Comparison of ENCODE assay signal across 9 mouse cellular contexts in genomic region chr8:109535140-109535990, GRCm38 (mm10). TPM values are rescaled to one million over a fixed set of nuclear protein-coding genes. Genes with fewer than 3 reads are reported as not detected.
DNase-seq lines count a peak whose midpoint lies in the region; ATAC-seq and TF ChIP-seq lines count a peak whose summit lies in the region.
"Had no signal": no experiment of that assay in that cellular context is flagged by ENCODE, and none has a peak within 500 bp of the region (broad histone marks: within the 10 kb centered on the region; RNA-seq: fewer than 3 reads in every experiment).

No protein-coding gene starts in this region.

- peak; percentile 76 for DNase-seq in 416B (ENCODE audit: low read depth)
- DNase-seq in embryo, embryonic 10 days (ENCODE audit: low spot score), result peak; percentile 52
- DNase-seq in limb, embryonic 14.5 days (ENCODE audit: low spot score), result peak; percentile 20
- peak; percentile 49 to 81 for DNase-seq in spleen, postnatal 4 days (ENCODE audit: low spot score in 2 of 2)

- no peak for TF ChIP-seq POLR2A in ES-Bruce4 (IDR thresholded peaks at IDR 0.05; ENCODE audit: insufficient read depth, low read length)
- TF ChIP-seq POLR2A in limb, embryonic 14.5 days (IDR thresholded peaks at IDR 0.05; ENCODE audit: borderline replicate concordance, extremely low read depth, insufficient read depth, insufficient read length), result no peak

- TF ChIP-seq CTCF in intestine, postnatal 0 days (IDR thresholded peaks at IDR 0.05; ENCODE audit: low read depth), result peak; percentile 67
- peak; percentile 41 for TF ChIP-seq CTCF in ES-Bruce4 (IDR thresholded peaks at IDR 0.05; ENCODE audit: low read depth, low read length)

- H3K27ac ChIP-seq in intestine, postnatal 0 days (ENCODE audit: low read depth, low read length), result no peak overlapping the region
- H3K27ac ChIP-seq in intestine, embryonic 16.5 days (ENCODE audit: low read length), result no peak overlapping the region
- no peak overlapping the region for H3K27ac ChIP-seq in ES-Bruce4 (ENCODE audit: insufficient read depth, low read length)
- no peak overlapping the region for H3K27ac ChIP-seq in limb, embryonic 14.5 days (replicated peaks; ENCODE audit: low read depth, low read length)

- no peak overlapping the region for H3K4me3 ChIP-seq in intestine, postnatal 0 days (ENCODE audit: low read depth, low read length)
- H3K4me3 ChIP-seq in intestine, embryonic 16.5 days (ENCODE audit: low read length), result no peak overlapping the region
- H3K4me3 ChIP-seq in ES-Bruce4 (ENCODE audit: low read depth, low read length), result peak overlapping the region; percentile 1
- H3K4me3 ChIP-seq in limb, embryonic 14.5 days (replicated peaks; ENCODE audit: low read length), result no peak overlapping the region
- H3K4me3 ChIP-seq: erythroblast, embryonic 14.5 days had no signal

- ATAC-seq in intestine, postnatal 0 days, result no peak
- ATAC-seq in intestine, embryonic 16.5 days, result no peak
- ATAC-seq in limb, embryonic 14.5 days (ENCODE audit: low FRiP score, low read depth), result no peak

- no peaks in the 10 kb centered on the region for H3K36me3 ChIP-seq in intestine, postnatal 0 days (ENCODE audit: control insufficient read depth, insufficient read depth)
- no peaks in the 10 kb centered on the region for H3K36me3 ChIP-seq in intestine, embryonic 16.5 days (ENCODE audit: control insufficient read depth, insufficient read depth, low read length)
- H3K36me3 ChIP-seq in ES-Bruce4 (ENCODE audit: control insufficient read depth, insufficient read depth, low read length, poor library complexity, severe bottlenecking), result no peaks in the 10 kb centered on the region
- no peaks in the 10 kb centered on the region for H3K36me3 ChIP-seq in limb, embryonic 14.5 days (ENCODE audit: control insufficient read depth, insufficient read depth, low read length)

- H3K27me3 ChIP-seq in intestine, postnatal 0 days (replicated peaks; ENCODE audit: control insufficient read depth, insufficient read depth, low read length), result no peaks in the 10 kb centered on the region
- no peaks in the 10 kb centered on the region for H3K27me3 ChIP-seq in intestine, embryonic 16.5 days (replicated peaks; ENCODE audit: control insufficient read depth, insufficient read depth, low read length)
- H3K27me3 ChIP-seq in ES-Bruce4 (ENCODE audit: control insufficient read depth, insufficient read depth, low read length, poor library complexity, severe bottlenecking), result no peaks in the 10 kb centered on the region
- H3K27me3 ChIP-seq in limb, embryonic 14.5 days (ENCODE audit: control insufficient read depth, insufficient read depth, low read length), result no peaks in the 10 kb centered on the region

- WGBS in intestine, postnatal 0 days, result 83% methylated on average over 19 of the region's 19 CpGs
- 86% methylated on average over 19 of the region's 19 CpGs for WGBS in intestine, embryonic 16.5 days
- 86% methylated on average over 19 of the region's 19 CpGs for WGBS in limb, embryonic 14.5 days

- H3K4me2 ChIP-seq in intestine, postnatal 0 days (replicated peaks; ENCODE audit: low read depth), result no peak overlapping the region
- no peak overlapping the region for H3K4me2 ChIP-seq in intestine, embryonic 16.5 days (ENCODE audit: low read depth, low read length)
- no peak overlapping the region for H3K4me2 ChIP-seq in limb, embryonic 14.5 days (replicated peaks; ENCODE audit: low read depth, low read length, severe bottlenecking)

- H3K9me3 ChIP-seq in intestine, postnatal 0 days (ENCODE audit: control insufficient read depth), result no peaks in the 10 kb centered on the region
- no peaks in the 10 kb centered on the region for H3K9me3 ChIP-seq in intestine, embryonic 16.5 days (ENCODE audit: control insufficient read depth, low read length)
- H3K9me3 ChIP-seq in ES-Bruce4 (replicated peaks; ENCODE audit: control insufficient read depth, insufficient read depth, low read length, poor library complexity, severe bottlenecking), result no peaks in the 10 kb centered on the region
- H3K9me3 ChIP-seq in limb, embryonic 14.5 days (ENCODE audit: control insufficient read depth, low read length), result no peaks in the 10 kb centered on the region

- TF ChIP-seq EP300 in ES-Bruce4 (IDR thresholded peaks at IDR 0.05; ENCODE audit: insufficient read depth, low read depth, low read length), result no peak

- H3K9ac ChIP-seq in intestine, postnatal 0 days (ENCODE audit: low read depth, low read length), result no peak overlapping the region
- H3K9ac ChIP-seq in intestine, embryonic 16.5 days (ENCODE audit: low read depth, low read length), result no peak overlapping the region
- H3K9ac ChIP-seq in ES-Bruce4 (ENCODE audit: low read depth, poor library complexity, severe bottlenecking), result peak overlapping the region; percentile 13; the same call in 1 of the 2 replicates
- H3K9ac ChIP-seq in limb, embryonic 14.5 days (ENCODE audit: low read depth, low read length, severe bottlenecking), result no peak overlapping the region

- H3K4me1 ChIP-seq in intestine, postnatal 0 days (replicated peaks; ENCODE audit: control insufficient read depth, insufficient read depth, low read length), result no peaks in the 10 kb centered on the region
- H3K4me1 ChIP-seq in intestine, embryonic 16.5 days (ENCODE audit: control insufficient read depth, insufficient read depth, low read length), result no peaks in the 10 kb centered on the region
- no peaks in the 10 kb centered on the region for H3K4me1 ChIP-seq in ES-Bruce4 (ENCODE audit: control insufficient read depth, insufficient read depth, low read length)
- H3K4me1 ChIP-seq in limb, embryonic 14.5 days (ENCODE audit: control insufficient read depth, insufficient read depth, low read length), result no peaks in the 10 kb centered on the region

RNA-seq across cellular contexts. Expression of gene Dhx38, which starts 30.3 kb away (rescaled TPM):
- polyA plus RNA-seq in intestine, postnatal 0 days (2015; fragmentation: Nextera tagmentation; extraction: Ambion mirVana), result 7.8 and 8.9 TPM in 2 replicates
- polyA plus RNA-seq in intestine, embryonic 16.5 days (2015; fragmentation: Nextera tagmentation; extraction: Ambion mirVana), result 19.9 and 21.2 TPM in 2 replicates
- 32.5 and 36.3 TPM in 2 replicates for polyA plus RNA-seq in ES-Bruce4 (2011; ENCODE audit: insufficient read depth, insufficient read length, low read depth, missing spikeins)
- 27.4 and 27.8 TPM in 2 replicates for polyA plus RNA-seq in limb, embryonic 14.5 days (2012; rRNA removed)
- 20.0 and 23.3 TPM in 2 replicates for polyA plus RNA-seq in limb, embryonic 14.5 days (2014; fragmentation: Nextera tagmentation; extraction: Ambion mirVana)

RNA-seq across cellular contexts. Expression of gene Txnl4b, which starts 30.3 kb away (rescaled TPM):
- 13.9 and 17.0 TPM in 2 replicates for polyA plus RNA-seq in intestine, postnatal 0 days (2015; fragmentation: Nextera tagmentation; extraction: Ambion mirVana)
- 21.4 and 22.4 TPM in 2 replicates for polyA plus RNA-seq in intestine, embryonic 16.5 days (2015; fragmentation: Nextera tagmentation; extraction: Ambion mirVana)
- 7.5 and 10.5 TPM in 2 replicates for polyA plus RNA-seq in ES-Bruce4 (2011; ENCODE audit: insufficient read depth, insufficient read length, low read depth, missing spikeins)
- 5.7 and 6.0 TPM in 2 replicates for polyA plus RNA-seq in limb, embryonic 14.5 days (2012; rRNA removed)
- 23.6 and 25.1 TPM in 2 replicates for polyA plus RNA-seq in limb, embryonic 14.5 days (2014; fragmentation: Nextera tagmentation; extraction: Ambion mirVana)

RNA-seq across cellular contexts. Expression of gene Pmfbp1, which starts 41.5 kb away (rescaled TPM):
- not detected in 2 replicates for polyA plus RNA-seq in intestine, postnatal 0 days (2015; fragmentation: Nextera tagmentation; extraction: Ambion mirVana)
- polyA plus RNA-seq in intestine, embryonic 16.5 days (2015; fragmentation: Nextera tagmentation; extraction: Ambion mirVana), result not detected in 2 replicates
- polyA plus RNA-seq in ES-Bruce4 (2011; ENCODE audit: insufficient read depth, insufficient read length, low read depth, missing spikeins), result not detected in 2 replicates
- 0.06 and 0.20 TPM in 2 replicates for polyA plus RNA-seq in limb, embryonic 14.5 days (2012; rRNA removed)
- polyA plus RNA-seq in limb, embryonic 14.5 days (2014; fragmentation: Nextera tagmentation; extraction: Ambion mirVana), result 0.23 and 0.43 TPM in 2 replicates
- polyA plus RNA-seq: erythroblast, embryonic 14.5 days; lung, embryonic 16.5 days had no signal

RNA-seq across cellular contexts. Expression of gene Hp, which starts 43.6 kb away (rescaled TPM):
- polyA plus RNA-seq in intestine, postnatal 0 days (2015; fragmentation: Nextera tagmentation; extraction: Ambion mirVana), result 0.47 and 0.50 TPM in 2 replicates
- 1.9 and 2.8 TPM in 2 replicates for polyA plus RNA-seq in intestine, embryonic 16.5 days (2015; fragmentation: Nextera tagmentation; extraction: Ambion mirVana)
- polyA plus RNA-seq in ES-Bruce4 (2011; ENCODE audit: insufficient read depth, insufficient read length, low read depth, missing spikeins), result not detected in 2 replicates
- 2.0 and 2.4 TPM in 2 replicates for polyA plus RNA-seq in limb, embryonic 14.5 days (2012; rRNA removed)
- 0.73 and 1.8 TPM in 2 replicates for polyA plus RNA-seq in limb, embryonic 14.5 days (2014; fragmentation: Nextera tagmentation; extraction: Ambion mirVana)

Comparison
In these comparisons a context has a peak if more than half of its experiments do, and no peak if none do; other contexts are left out.
1. DNase-seq: peak in every context shown above with its lines; median percentile 76 in 416B; 65 in spleen, postnatal 4 days; 52 in embryo, embryonic 10 days; 20 in limb, embryonic 14.5 days.